Mouse (Mus musculus) heart, embryonic 15.5 days (tissue): Measurements from ENCODE around the gene Nmur2. TPM values are rescaled to one million over a fixed set of nuclear protein-coding genes. Genes with fewer than 3 reads are reported as not detected.

ENCODE experiments used
- ATAC-seq: fragments of 200-750 bp; cut with Nextera tagmentation; replicated peaks from 2 replicates; pipeline ENCODE4 v1.8.0; 2017; ENCODE audit warnings: low read depth, moderate TSS enrichment; ENCODE audit not compliant: insufficient number of reproducible peaks, insufficient read depth, low FRiP score
- H3K27ac ChIP-seq: fragments of 300-500 bp; sonication (generic); 2 replicates; pipeline ENCODE4 v1.5.1; 2015; ENCODE audit warnings: mild to moderate bottlenecking, inconsistent platforms
- H3K27me3 ChIP-seq: fragments of 300-500 bp; sonication (generic); 2 replicates; pipeline ENCODE4 v1.6.1; 2015; ENCODE audit warnings: inconsistent platforms
- H3K36me3 ChIP-seq: fragments of 300-500 bp; sonication (generic); 2 replicates; pipeline ENCODE4 v1.6.1; 2015; ENCODE audit warnings: mild to moderate bottlenecking, inconsistent platforms
- H3K4me1 ChIP-seq: fragments of 300-500 bp; sonication (generic); replicated peaks from 2 replicates; pipeline ENCODE4 v1.6.1; 2015; ENCODE audit warnings: inconsistent platforms
- H3K4me2 ChIP-seq: fragments of 300-500 bp; sonication (generic); 2 replicates; pipeline ENCODE4 v1.6.1; 2015; ENCODE audit warnings: inconsistent platforms, mild to moderate bottlenecking, moderate library complexity
- H3K4me3 ChIP-seq: fragments of 300-500 bp; sonication (generic); 2 replicates; pipeline ENCODE4 v1.5.1; 2015; ENCODE audit warnings: mild to moderate bottlenecking, inconsistent platforms
- H3K9ac ChIP-seq: fragments of 300-500 bp; sonication (generic); 2 replicates; pipeline ENCODE4 v1.6.1; 2015; ENCODE audit warnings: mild to moderate bottlenecking, inconsistent platforms
- H3K9me3 ChIP-seq: fragments of 300-500 bp; sonication (generic); replicated peaks from 2 replicates; pipeline ENCODE4 v1.6.1; 2016; ENCODE audit warnings: inconsistent platforms
- WGBS: fragments of 180-500 bp; shearing (Covaris S2); methylation state at CpG from one replicate; pipeline ENCODE4 v1.1.7; 2015; ENCODE audit warnings: mixed read lengths; 5-methylcytosine and 5-hydroxymethylcytosine counted together
- polyA plus RNA-seq: library from polyadenylated mRNA; unstranded; fragments of >200 nt; fragmentation: Nextera tagmentation; extraction: Ambion mirVana; gene quantifications from 2 replicates; pipeline ENCODE4 v1.2.1, GENCODE M21; 2015

The Nmur2 gene
- polyA plus RNA-seq, 1 experiment from 2014 or later = not detected

DNA sequence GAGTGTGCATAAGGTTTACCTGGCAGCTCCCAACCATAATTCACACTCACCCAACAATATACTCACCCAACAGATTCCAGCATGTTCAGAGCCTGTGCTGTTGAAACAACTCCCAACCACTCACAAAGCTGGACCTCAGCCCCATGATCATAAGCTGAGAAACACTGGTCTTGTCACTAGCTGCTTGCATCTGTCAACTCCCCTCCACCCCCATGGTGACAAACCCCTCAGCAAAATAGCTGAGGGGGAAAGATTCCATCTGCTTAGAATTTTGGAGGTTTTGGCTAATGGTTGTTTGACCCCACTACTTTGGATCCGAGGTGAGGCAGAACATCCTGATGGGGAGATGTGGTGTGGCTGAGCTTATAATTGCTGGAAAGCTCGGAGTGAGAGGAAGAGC, 28.4 kb downstream of the Nmur2 start:
- Histone ChIP-seq H3K27ac (no peak overlapping the region), H3K9me3 (no peaks in the 10 kb centered on the region), H3K36me3 (no peaks in the 10 kb centered on the region), H3K4me2 (no peak overlapping the region), H3K4me1 (no peaks in the 10 kb centered on the region), H3K27me3 (no peaks in the 10 kb centered on the region), H3K9ac (no peak overlapping the region), H3K4me3 (no peak overlapping the region)
- ATAC-seq = no peak
- WGBS = 49% methylated on average over 2 of the region's 2 CpGs

DNA sequence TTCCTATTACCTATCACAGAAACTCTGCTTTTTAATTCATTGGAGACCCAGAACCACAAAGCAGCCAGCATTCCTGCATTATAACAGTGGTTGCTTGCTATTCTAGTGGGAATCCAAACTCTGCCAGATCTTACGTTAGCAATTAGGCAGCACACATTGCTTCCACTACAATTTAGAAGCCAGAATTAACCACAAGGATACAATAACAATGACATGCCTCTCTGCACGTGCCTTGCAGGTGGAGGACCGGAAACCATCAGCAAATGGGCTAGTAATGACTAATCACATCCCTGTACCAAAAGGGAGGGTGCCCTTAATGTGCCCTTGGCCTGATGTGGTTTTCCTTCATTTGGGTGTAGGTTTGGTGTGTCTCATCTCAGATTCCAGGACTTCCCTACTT, 32.5 kb downstream of the Nmur2 start:
- Histone ChIP-seq H3K27me3 (no peaks in the 10 kb centered on the region), H3K9ac (no peak overlapping the region), H3K4me1 (no peaks in the 10 kb centered on the region), H3K4me2 (no peak overlapping the region), H3K4me3 (no peak overlapping the region), H3K27ac (no peak overlapping the region), H3K36me3 (no peaks in the 10 kb centered on the region), H3K9me3 (no peaks in the 10 kb centered on the region)
- no peak for ATAC-seq
- 65% methylated on average over 3 of the region's 3 CpGs for WGBS

DNA sequence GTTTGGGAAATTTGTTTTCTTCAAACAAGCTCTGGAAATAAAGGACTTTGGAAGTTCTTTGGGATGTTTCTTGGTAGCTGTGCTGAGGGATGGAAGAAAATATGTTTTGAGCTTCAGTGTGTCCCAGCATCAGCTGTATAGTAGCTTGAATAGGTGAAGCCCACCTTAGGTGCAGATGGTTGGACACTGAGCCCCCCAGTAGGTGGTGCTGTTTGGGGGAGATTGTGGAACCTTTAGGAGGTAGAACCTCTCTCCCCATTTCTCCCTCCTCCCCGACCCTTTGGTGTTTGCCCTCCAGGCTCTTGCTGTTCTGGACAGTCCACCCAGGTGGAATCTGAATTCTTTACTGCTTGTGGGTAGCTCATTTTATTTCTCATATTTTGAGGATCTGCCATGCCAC, 48.0 kb downstream of the Nmur2 start:
- Histone ChIP-seq H3K4me2 (no peak overlapping the region), H3K4me1 (no peaks in the 10 kb centered on the region), H3K27me3 (0 out of 2 replicates have a peak, but pooled peaks cover 3% of the 10 kb centered on the region), H3K36me3 (no peaks in the 10 kb centered on the region), H3K9me3 (no peaks in the 10 kb centered on the region), H3K4me3 (no peak overlapping the region), H3K9ac (no peak overlapping the region), H3K27ac (no peak overlapping the region)
- WGBS = 48% methylated on average over 1 of the region's 1 CpGs
- ATAC-seq = no peak

DNA sequence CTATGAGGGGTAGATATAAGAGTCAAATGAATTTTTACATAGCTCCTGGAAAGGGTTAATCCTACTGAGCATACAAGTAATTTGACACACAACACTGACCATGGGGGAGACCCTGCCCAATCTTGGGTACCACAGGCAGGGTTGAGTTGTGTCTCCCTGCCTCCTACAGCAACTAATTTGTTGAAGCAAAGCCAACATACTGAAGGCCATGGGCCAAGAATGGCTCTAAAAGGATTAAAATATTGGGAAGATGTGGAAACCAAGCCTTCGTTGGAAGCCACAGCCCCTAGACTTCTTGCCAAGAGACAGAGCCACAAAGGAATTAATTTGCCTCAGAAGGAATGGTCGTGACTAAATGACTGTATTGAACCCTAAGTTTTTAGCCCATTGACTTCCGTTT, 48.7 kb downstream of the Nmur2 start:
- Histone ChIP-seq H3K27ac (no peak overlapping the region), H3K27me3 (0 out of 2 replicates have a peak, but pooled peaks cover 3% of the 10 kb centered on the region), H3K9me3 (no peaks in the 10 kb centered on the region), H3K4me1 (no peaks in the 10 kb centered on the region), H3K4me2 (no peak overlapping the region), H3K4me3 (no peak overlapping the region), H3K36me3 (no peaks in the 10 kb centered on the region), H3K9ac (no peak overlapping the region)
- ATAC-seq = no peak
- WGBS = 60% methylated on average over 3 of the region's 3 CpGs

DNA sequence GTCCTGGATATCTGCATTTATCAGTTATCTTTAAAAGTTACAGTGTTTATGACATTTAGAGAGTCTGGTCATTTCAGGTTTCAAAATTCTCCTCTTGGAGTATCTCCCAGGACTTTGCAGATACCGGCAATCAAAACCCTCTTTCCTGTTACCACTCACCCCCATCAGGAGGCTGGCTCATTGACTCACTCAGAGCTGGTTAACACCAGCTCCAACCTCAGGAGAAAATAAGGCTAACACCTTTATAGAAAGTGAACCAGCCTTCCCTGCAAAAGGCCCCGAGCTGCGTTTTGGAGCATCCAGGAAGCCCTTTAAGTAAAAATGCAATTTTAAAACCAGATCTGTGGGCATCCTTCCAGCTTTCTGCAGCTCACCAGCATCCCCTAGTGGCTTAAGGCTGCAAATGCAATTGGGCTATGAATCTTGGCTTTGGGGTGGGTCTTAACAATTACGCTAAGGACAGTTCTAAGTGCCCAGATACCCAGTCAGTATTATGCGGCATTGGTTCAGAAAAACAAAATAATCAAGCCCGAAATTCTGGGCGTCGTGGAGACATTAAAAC, 49.2 kb downstream of the Nmur2 start:
- ATAC-seq = no peak
- H3K4me1 ChIP-seq = no peaks in the 10 kb centered on the region
- H3K4me2 ChIP-seq = no peak overlapping the region
- 9% methylated on average over 8 of the region's 8 CpGs for WGBS
- H3K9me3 ChIP-seq = no peaks in the 10 kb centered on the region
- H3K36me3 ChIP-seq = no peaks in the 10 kb centered on the region
- no peak overlapping the region for H3K4me3 ChIP-seq
- H3K27ac ChIP-seq = no peak overlapping the region
- no peak overlapping the region for H3K9ac ChIP-seq
- H3K27me3 ChIP-seq = 0 out of 2 replicates have a peak, but pooled peaks cover 3% of the 10 kb centered on the region

DNA sequence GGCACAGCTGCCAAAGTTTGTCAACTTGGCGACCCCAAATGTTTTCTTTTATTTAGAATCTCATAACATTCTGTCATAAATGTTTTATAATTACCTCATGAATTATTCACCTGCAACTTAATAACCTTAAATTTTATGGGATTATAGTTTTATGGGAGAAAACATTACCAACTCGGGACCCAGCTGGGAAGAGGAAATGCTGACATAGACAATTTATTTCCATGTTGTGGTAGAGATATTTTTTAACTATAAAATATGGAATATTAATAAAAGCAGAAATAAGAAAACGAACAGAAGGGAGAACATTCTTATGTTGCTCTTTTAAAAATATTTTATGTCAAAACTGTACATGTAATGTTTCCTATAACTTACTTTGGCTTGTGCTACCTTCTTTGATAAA, 56.2 kb downstream of the Nmur2 start:
- no peak overlapping the region for H3K9ac ChIP-seq
- H3K27ac ChIP-seq = no peak overlapping the region
- no peaks in the 10 kb centered on the region for H3K36me3 ChIP-seq
- WGBS = 66% methylated on average over 3 of the region's 3 CpGs
- H3K4me1 ChIP-seq = no peaks in the 10 kb centered on the region
- H3K9me3 ChIP-seq = no peaks in the 10 kb centered on the region
- H3K4me3 ChIP-seq = no peak overlapping the region
- H3K27me3 ChIP-seq = no peaks in the 10 kb centered on the region
- ATAC-seq = no peak
- H3K4me2 ChIP-seq = no peak overlapping the region

DNA sequence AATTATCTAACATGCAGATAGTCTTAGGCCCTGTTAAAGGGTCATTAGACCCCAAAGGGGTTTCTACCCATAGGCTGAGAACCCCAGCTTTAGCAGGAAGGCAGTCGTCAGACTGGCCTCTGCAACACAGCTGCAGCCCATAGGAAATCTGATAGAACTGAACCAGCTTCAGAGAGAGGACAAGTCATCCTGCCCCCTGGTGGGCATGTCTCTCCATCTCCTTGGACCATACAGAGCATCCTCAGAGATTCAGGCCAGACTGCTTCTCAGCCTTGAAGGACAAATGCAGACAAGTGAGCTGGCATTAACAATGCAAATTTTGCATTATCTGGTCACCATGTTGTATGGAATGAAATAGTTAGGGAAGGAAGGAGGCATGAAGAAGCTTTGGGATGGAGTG, 59.2 kb downstream of the Nmur2 start:
- Histone ChIP-seq H3K4me2 (no peak overlapping the region), H3K4me3 (no peak overlapping the region), H3K9me3 (no peaks in the 10 kb centered on the region), H3K4me1 (no peaks in the 10 kb centered on the region), H3K27me3 (no peaks in the 10 kb centered on the region), H3K36me3 (no peaks in the 10 kb centered on the region), H3K9ac (no peak overlapping the region), H3K27ac (no peak overlapping the region)
- 41% methylated on average over 1 of the region's 1 CpGs for WGBS
- no peak for ATAC-seq

DNA sequence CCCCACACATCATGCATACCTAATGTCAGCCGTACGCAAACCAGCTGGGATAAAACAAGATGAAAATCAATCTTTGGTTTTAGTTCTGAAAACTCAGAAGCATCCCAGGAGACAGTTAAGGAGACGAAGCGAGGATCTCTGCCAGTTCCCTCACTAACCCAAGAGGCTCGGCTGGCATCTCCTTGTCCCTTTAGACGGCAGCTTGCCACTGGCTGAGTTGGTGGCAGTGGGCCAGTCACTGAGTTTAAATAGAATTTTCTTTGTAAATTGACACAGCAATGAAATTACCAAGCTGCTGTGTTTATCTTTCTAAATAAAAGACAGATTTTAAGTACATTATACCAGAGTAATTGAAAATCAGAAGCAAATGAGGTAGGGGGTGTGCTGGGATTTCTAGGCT, 62.7 kb downstream of the Nmur2 start:
- Histone ChIP-seq H3K27ac (no peak overlapping the region), H3K36me3 (no peaks in the 10 kb centered on the region), H3K4me3 (no peak overlapping the region), H3K27me3 (no peaks in the 10 kb centered on the region), H3K9me3 (no peaks in the 10 kb centered on the region), H3K9ac (no peak overlapping the region), H3K4me2 (no peak overlapping the region), H3K4me1 (no peaks in the 10 kb centered on the region)
- 67% methylated on average over 6 of the region's 6 CpGs for WGBS
- no peak for ATAC-seq
